Mouse (Mus musculus) monocyte, adult 2 months (primary cell): ENCODE data around the gene Acsl5.

Experiments used
- DNase-seq, 2 experiments: peaks; one replicate each; pipeline ENCODE4 v3.0.0; 2022; ENCODE audit warnings: low spot score in 2 of 2, low read depth in 1 of 2

Acsl5 gene

DNA sequence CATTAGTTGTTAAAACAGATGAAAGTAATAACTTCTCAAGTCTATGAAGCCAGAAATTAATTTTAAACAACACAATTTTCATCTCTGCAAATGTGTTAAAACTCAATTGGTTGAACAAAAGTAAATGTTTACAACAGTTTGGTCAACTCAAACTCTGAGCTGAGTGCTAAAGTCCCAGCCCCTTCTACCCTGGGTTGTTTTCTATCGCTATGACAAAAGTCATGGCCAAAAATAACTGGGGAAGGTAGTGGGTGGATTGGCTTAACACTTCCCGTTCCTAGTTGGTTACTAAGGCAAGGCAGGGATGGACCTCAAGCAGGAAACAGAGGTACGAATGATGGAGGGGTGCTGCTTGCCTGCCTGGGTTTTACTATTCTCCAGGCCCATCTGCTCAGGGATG lies 25.0 kb downstream of the Acsl5 start:
- DNase-seq = no peak

DNA sequence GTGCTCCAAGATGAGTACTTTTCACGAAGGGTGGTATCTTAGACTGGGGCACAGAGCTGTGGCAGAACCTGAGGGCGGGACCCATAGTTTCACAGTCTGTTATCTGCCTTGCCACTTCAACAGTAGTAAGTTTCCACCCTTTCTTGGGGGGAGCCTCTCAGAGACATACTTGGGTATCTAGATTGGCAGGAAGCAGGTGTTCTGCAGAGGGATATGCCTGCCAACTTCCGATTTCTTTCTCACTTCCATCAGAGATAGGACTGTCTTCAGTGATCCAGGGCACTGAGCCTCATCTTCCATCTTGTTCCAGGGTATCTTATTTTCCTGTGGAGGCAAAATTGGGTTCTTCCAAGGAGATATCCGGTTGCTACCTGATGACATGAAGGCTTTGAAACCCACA lies 32.4 kb downstream of the Acsl5 start:
- DNase-seq = no peak

DNA sequence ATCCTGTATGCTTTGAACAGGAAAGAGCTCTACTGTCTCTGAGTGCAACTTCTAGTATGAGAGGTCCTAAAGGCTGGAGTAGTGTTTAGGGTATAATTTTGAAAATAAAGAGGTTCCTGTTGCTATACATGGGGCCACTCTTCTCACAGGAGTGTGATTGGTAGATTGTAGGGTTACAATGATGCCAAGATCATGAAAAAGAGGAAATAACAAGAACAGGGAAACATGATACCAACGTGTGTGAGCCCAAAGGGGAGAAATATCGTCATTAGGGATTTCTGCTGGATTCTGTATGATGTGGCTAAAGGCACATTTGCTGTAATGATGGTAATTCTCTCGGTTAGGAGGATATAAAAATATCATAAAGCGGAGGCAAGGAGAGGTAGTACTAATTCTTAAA lies 34.3 kb downstream of the Acsl5 start:
- DNase-seq = no peak

DNA sequence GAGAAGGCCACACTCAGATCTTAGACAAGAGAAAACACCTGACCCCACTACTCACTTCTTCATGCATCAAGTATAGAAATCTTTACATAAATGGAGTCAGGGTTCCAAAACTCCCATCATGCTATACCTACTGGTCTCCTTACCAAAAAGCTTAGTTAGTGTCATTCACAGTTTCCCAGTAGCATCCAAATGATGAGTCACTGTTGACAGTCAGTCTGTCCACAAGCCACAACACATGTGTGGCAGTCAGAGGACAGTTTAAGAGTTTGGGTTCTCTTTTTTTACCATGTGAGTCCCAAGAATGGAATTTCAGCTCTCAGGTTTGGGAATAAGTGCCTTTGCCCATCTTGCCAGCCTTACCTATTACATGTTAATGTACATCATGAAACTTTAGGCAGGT lies 37.2 kb downstream of the Acsl5 start:
- DNase-seq = no peak

GRCm38 (mm10) chr19:55290621-55291270 lies 39.0 kb downstream of the Acsl5 start:
- no peak for DNase-seq

DNA sequence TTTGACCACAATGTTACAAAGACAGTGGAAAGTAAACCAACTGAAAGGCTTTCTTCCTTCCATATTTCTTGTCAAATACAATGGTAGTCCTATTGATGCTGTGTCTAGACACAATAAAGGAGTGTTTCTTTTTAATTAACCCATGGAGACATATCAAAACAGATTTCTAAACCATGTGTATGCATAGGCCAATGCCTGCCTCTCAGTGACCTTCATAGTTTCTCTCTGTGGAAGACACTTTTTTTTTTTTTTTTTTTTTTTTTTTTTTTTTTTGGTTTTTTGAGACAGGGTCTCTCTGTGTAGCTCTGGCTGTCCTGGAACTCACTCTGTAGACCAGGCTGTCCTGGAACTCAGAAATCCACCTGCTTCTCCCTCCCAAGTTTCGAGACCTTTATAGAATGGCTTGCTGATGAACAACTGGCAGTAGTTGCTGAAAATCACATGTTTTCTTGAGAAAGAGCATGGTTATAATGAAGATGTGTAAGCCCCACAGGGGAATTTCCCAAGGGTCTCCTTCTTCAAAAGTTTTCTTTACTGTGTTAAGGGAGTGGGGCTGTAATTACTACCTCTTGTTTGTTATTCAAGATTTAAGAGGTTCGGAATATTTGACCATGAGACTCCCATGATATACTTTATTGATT lies 40.6 kb downstream of the Acsl5 start:
- DNase-seq = no peak

DNA sequence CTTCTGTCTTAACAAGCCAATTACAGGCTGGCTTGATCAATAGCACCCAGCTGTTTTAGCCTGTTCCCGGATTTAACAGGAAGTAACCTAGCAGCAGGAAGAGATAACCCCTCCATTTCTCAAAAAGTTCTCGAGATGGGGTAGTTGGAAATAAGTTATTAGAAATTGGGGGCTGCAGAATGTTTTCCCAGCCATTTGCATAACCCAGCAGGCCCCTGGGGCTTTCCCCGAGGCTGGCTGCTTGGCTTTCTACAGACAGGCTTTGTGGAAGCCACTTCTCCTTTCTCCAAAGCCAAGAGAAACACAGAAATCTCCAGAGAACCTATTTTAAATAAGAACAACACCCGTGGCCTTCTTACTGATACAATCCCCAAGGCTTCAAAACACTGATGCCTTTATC lies 41.4 kb downstream of the Acsl5 start:
- DNase-seq = no peak

DNA sequence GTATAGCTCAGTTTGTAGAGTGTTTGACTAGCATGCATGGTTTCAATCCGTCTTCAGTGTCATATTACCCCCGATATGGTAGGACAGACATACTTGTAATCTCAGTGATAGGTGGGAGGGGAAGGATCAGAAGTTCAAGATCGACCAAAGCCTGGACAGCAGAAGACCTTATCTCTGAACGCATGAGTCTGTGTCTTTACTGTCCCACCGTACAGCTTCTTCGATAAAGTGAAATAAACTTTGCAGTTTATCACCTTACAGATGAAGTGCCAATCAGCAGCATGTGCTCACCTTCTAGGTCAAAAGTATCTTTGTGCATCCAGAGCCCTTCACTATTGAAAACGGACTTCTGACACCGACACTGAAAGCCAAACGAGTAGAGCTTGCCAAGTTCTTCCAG lies 43.3 kb downstream of the Acsl5 start:
- DNase-seq = no peak

- DNase-seq = no peak
These were observed 43.8 kb downstream of the Acsl5 start for GRCm38 (mm10) chr19:55295556-55295955.

DNA sequence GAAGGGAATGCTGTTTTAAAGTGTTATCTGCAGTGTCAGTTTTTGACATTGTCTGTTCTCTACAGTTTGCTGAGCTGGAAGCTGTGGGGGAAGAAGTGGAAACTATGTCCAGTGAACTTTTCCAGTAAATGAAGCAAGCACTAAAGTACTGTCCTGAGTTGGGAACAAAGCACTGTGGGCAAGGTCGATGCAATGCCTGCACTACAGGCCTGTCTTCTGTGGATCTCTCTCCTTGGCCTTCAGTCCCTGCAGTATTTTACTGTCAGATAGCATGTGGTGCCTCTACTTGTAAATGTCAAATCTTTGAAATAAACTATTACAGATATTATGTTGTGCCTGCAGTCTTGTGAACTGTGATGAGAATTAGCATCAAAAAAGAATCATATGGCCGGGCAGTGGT lies 44.6 kb downstream of the Acsl5 start:
- no peak for DNase-seq

- no peak for DNase-seq
These were observed 45.8 kb downstream of the Acsl5 start for GRCm38 (mm10) chr19:55297489-55297888.

DNA sequence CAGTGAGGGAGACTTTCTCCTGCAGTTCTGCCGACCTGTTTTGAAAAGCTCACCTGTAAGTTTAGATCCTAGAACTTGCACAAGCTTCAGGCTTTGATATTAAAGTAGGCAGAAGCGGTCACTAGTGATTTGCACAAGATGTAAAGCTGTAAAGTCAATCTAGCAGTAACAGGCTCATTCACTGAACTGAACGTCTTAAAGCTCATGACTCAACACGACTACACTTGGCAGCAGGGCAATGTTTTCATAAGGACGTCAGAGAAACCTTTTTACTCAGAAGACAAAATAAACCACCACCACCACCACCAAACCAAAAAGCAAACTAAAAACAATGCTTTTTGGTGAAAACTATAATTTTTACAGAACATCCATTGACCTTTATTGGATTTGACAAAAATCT lies 46.2 kb downstream of the Acsl5 start:
- DNase-seq = no peak

- DNase-seq = no peak
These were observed 47.6 kb downstream of the Acsl5 start for GRCm38 (mm10) chr19:55299378-55299777.

GRCm38 (mm10) chr19:55300525-55300924 lies 48.8 kb downstream of the Acsl5 start:
- DNase-seq = no peak

DNA sequence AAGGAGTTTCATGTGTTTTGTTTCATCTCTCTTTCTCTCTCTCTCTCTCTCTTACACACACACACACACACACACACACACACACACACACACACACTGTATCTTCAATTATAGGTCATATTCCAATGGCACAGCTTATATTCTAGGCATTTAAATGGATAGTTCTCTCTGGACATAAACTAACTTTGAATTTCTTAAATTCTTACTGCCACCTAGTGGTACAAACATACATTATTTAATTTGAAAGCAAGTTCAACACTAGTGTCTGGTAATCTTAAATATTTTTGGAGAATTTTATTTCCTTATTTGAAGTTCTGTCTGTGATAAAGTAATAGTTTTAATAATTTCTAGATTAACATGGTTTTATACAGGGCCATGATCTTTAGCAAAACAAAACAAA lies 53.3 kb downstream of the Acsl5 start:
- no peak for DNase-seq

GRCm38 (mm10) chr19:55311874-55312273 lies 60.1 kb downstream of the Acsl5 start:
- peak in 1 of 2 experiments; percentile 5 for DNase-seq

- no peak for DNase-seq
These were observed 61.9 kb downstream of the Acsl5 start for GRCm38 (mm10) chr19:55313649-55314048.

- peak; percentile 30 to 70 for DNase-seq
These were observed 63.8 kb downstream of the Acsl5 start, which contains the start of gene Zdhhc6 for GRCm38 (mm10) chr19:55315452-55316108. Gene Zdhhc6, minus strand, starts transcription at chr19:55316032.

GRCm38 (mm10) chr19:55316109-55316714 lies 64.5 kb downstream of the Acsl5 start, which contains the start of gene Vti1a:
Gene Vti1a, plus strand, starts transcription at chr19:55316295.
- DNase-seq = peak; percentile 60 to 73

DNA sequence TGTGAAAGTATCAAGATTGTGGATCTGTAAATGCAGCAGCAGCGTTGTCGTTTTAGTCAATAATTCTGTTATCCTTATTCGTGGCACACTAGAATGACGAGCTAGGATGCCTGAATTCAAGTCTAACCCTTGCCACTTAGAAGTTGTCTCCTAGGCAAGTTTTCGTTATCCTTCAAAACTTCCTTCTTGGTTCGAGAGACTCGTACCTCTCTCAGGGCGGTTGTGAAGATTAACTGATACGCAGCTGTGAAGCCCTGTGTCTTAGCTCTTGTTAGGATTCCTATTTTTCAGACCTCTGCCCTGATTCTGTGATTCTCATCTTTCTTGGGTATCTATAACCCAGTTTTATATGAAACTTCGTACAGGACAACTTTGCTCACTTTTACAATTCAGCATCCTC lies 65.2 kb downstream of the Acsl5 start:
- no peak for DNase-seq

DNA sequence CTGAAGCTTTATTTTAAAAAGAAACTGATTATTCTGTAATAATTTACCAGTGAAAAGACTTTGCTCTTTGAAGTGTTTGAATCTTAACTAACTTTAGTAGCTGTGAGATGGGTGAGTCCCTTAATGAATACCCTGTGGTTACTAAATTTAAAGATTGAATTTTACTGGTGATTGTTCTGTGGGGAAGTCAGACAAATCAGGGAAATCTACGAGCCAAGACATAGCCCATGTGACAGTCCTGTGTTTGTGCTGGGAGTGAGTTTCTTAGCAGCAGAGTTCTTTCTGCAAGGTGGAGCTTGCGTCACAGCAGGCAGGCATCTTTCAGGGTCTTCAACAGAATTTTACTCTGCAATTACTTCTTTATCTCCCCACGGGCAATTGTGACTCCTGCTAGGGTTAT lies 67.3 kb downstream of the Acsl5 start:
- no peak for DNase-seq

DNA sequence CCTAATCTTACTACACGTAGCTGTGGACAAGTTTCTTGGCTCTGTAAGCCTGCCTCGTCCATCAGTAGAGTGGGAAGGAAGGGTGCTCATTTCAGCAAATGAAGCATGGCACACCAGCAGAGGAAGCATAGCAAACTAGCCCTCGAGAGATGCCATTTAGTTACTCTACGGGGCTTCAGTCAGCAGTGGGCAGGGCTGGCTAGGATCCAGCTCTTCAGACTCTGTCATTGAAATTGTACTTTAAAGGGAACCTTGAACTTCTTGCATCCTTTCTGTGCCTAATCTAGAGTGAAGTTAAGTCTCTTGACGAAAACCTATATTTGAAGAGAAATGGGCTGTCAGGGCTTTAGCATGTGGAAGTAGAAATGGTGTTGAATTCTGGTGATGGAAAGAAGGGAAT lies 67.8 kb downstream of the Acsl5 start:
- no peak for DNase-seq
